Mouse (Mus musculus): ENCODE measurements at regions not wholly inside any gene's neighbourhood (a gene's known extent, or its start where the extent isn't known, plus 50 kb on each side); places are given as distances from the start of the nearest gene placed in this dataset.

GRCm38 (mm10) chr9:61044983-61045382 lies 250.6 kb downstream of the Uaca start:
- no peak for DNase-seq (ENCODE audit: low read depth, low spot score)

GRCm38 (mm10) chr9:61046517-61046916 lies 252.2 kb downstream of the Uaca start:
- peak; percentile 4 for DNase-seq (ENCODE audit: low read depth, low spot score)

GRCm38 (mm10) chr9:61047289-61047688 lies 252.9 kb downstream of the Uaca start:
- DNase-seq (ENCODE audit: low read depth, low spot score) = no peak

GRCm38 (mm10) chr9:61048576-61048975 lies 254.2 kb downstream of the Uaca start:
- no peak for DNase-seq (ENCODE audit: low read depth, low spot score)

GRCm38 (mm10) chr9:61052621-61053020 lies 258.3 kb downstream of the Uaca start:
- no peak for DNase-seq (ENCODE audit: low read depth, low spot score)

- no peak for DNase-seq (ENCODE audit: low read depth, low spot score)
Observed at GRCm38 (mm10) chr9:61054427-61054826, 260.1 kb downstream of the Uaca start.

- DNase-seq (ENCODE audit: low read depth, low spot score) = no peak
Observed at GRCm38 (mm10) chr9:61055392-61055791, 261.1 kb downstream of the Uaca start.

- DNase-seq (ENCODE audit: low read depth, low spot score) = no peak
Observed at GRCm38 (mm10) chr9:61055928-61056730, 261.8 kb downstream of the Uaca start.

GRCm38 (mm10) chr9:61056731-61057270 lies 262.5 kb downstream of the Uaca start:
- no peak for DNase-seq (ENCODE audit: low read depth, low spot score)

GRCm38 (mm10) chr9:61059225-61059624 lies 264.9 kb downstream of the Uaca start:
- DNase-seq (ENCODE audit: low read depth, low spot score) = no peak

- no peak for DNase-seq (ENCODE audit: low read depth, low spot score)
Observed at GRCm38 (mm10) chr9:61060958-61061357, 266.6 kb downstream of the Uaca start.

GRCm38 (mm10) chr9:61064714-61065305 lies 270.5 kb downstream of the Uaca start:
- no peak for DNase-seq (ENCODE audit: low read depth, low spot score)

- no peak for DNase-seq (ENCODE audit: low read depth, low spot score)
Observed at GRCm38 (mm10) chr9:61069553-61070314, 275.4 kb downstream of the Uaca start.

- no peak for DNase-seq (ENCODE audit: low read depth, low spot score)
Observed at GRCm38 (mm10) chr9:61070315-61070707, 276.0 kb downstream of the Uaca start.

- no peak for DNase-seq (ENCODE audit: low read depth, low spot score)
Observed at GRCm38 (mm10) chr9:61070861-61071260, 276.5 kb downstream of the Uaca start.

GRCm38 (mm10) chr9:61073482-61073881 lies 279.1 kb downstream of the Uaca start:
- no peak for DNase-seq (ENCODE audit: low read depth, low spot score)

GRCm38 (mm10) chr9:61075071-61075470 lies 280.7 kb downstream of the Uaca start:
- no peak for DNase-seq (ENCODE audit: low read depth, low spot score)

GRCm38 (mm10) chr9:61077181-61077580 lies 282.8 kb downstream of the Uaca start:
- no peak for DNase-seq (ENCODE audit: low read depth, low spot score)

GRCm38 (mm10) chr9:61077807-61078206 lies 283.5 kb downstream of the Uaca start:
- no peak for DNase-seq (ENCODE audit: low read depth, low spot score)

- no peak for DNase-seq (ENCODE audit: low read depth, low spot score)
Observed at GRCm38 (mm10) chr9:61081474-61082021, 287.2 kb downstream of the Uaca start.

GRCm38 (mm10) chr9:61084655-61085230 lies 287.4 kb upstream of the Tle3 start:
- no peak for DNase-seq (ENCODE audit: low read depth, low spot score)

- no peak for DNase-seq (ENCODE audit: low read depth, low spot score)
Observed at GRCm38 (mm10) chr9:61087035-61087434, 285.1 kb upstream of the Tle3 start.
